Mouse (Mus musculus): ENCODE data around the gene Ppil4.

Gene Ppil4

DNA sequence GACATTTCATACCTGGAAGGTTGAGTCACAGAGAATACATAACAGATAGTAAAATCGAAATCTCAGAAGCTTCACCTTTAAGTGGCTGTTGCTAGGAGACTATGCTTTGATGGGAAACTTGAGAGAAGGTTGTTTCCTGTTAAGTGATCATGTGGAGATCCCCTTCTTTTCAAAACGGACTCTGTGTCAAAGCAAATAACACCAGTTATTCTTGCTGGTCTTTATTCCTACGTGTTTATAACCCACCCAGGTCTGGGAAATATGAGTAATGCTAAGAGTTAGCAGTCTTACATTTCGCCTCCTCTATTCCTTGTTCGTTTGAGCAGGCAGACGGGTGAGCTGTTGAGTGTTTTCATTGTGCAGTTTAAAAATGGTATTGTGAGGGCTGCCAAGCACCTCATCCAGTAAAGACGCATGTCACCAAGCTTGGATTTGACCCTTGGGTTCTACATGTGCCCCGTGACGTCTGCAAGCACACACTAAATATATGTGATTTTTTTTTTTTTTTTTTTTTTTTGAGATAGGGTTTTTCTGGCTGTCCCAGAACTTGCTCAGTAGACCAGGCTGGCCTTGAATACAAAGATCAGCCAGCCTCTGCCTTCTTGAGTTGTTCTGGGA is 32.1 kb downstream of the Ppil4 start:
- DNase-seq (ENCODE audit: low read depth, low spot score), result no peak

DNA sequence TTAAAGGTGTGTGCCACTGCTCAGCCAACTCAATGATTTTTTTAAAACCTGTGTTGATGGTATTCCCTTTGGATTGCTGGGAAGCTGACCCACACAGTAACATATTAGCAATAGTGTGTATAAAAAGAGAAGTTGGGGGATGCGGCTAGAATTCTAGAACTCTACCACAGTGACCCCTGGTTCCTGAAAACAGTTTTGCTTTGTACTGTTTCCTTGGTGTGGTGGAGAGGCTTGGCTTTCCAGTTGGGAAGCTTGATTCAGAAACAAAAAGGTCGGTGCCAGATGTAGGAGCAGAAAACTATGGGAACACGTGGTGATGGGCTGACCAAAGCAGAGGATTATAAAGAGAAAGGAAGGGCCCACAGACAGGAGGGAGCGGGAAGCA is 32.6 kb downstream of the Ppil4 start:
- no peak for DNase-seq (ENCODE audit: low read depth, low spot score)

DNA sequence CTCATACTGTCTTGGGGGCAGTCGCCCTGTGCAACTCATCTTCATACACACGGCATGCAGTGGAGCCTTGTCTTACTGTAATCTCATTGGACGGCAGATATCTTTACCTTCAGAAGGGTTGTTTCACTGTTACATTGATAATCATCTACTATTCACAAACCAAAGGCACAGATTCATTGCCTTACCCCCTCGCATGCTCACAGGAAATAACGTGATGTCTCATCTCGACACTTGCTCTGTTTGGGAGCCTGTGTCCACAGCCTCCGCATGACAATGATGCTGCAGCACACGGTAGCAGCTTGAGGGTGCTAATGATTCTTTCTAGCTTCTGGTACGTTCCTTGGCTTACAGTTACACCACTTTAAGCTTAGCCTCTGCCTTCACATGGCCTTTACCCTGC is 33.4 kb downstream of the Ppil4 start:
- DNase-seq (ENCODE audit: low read depth, low spot score), result no peak

DNA sequence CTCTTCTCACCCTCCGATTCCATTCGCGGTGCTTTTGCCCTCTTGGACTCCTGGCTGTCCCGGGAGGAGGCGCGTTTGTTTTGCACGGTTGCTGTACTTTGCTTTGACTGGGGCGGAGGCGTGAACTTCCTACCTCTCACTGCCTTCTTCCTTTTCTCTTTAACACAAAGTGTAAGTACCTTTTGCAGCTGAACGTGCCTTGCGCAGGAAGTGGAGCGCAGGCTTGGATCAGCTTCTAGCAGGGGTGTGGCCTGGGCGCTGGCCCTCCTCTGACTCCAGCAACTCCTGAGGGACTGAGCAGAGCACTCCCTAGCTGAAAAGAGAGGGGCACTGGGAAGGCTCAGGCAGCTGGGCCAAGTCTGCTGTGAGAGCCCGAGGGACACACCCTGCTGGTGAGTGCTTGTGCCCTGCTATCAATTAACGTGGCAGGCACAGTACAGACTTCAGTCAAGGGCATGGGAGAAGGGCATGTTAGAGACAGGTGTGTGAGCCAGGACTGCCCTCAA is 39.5 kb downstream of the Ppil4 start, which contains the start of gene Zc3h12d:
Gene Zc3h12d (plus strand): TSS at position 300 of the 506 bp plus-strand sequence.
- DNase-seq (ENCODE audit: low read depth, low spot score), result no peak

DNA sequence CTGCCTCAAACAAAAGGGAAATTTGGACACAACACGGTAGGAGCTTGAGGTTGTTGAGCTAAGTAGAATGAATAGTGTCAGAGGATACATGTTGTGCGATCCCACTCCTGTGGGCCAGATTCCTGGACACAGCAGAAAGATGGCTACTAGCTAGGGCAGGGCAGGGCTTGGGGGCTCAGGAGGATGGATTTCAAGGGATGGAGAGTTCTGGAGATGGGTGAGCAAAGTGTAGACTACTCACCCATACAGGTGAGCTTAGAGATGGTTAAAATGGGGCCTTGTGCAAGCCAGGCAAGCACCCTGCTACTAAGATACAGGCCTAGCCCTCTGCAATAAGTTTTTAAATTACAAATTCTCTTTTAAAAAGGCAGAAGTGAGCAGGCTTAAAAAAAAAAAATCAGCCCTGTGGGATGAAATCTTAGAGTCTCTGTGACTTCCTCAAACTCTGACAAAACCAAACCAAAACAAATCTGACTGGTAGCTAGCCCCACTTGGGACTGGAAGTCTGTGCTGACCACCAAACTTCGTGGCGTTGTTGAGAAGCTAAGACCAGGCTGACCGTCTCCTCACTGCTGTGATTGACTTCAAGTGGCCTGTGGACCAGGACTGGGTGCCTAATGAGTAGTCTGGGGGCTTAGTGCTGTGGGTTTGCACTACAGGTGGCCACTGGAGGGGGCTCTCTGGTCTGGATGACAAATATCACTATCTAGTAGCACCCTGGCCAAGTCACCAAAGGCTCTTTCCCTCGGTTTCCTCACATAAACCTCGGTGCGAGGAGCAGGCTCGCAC is 40.9 kb downstream of the Ppil4 start:
- DNase-seq (ENCODE audit: low read depth, low spot score), result no peak

DNA sequence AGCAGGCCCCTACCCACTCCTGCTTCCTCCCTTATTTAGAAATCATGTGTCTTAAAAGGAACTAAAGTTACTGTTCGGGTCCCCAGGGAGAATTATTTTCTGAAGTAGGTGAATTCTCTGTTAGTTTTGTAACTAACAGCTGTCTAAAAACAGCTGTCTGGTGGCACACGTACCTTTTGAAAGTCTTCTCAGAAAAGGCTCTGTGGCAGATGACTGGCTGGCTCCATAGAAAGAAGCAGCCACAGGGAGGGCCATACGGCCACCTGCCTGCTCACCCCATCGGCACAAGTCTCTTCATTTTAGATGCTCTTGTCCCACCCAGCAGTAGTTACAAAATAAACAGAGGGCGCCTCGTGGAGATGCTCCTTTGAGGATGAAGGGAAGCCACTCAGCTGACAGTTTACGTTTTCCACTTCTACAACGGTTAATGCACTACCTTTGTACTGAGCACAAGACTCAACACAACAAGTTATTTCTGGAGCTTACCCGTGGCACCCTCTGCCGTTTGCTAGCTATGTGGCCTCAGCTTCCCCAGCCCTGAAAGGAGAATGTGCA is 42.1 kb downstream of the Ppil4 start:
- DNase-seq (ENCODE audit: low read depth, low spot score), result no peak

DNA sequence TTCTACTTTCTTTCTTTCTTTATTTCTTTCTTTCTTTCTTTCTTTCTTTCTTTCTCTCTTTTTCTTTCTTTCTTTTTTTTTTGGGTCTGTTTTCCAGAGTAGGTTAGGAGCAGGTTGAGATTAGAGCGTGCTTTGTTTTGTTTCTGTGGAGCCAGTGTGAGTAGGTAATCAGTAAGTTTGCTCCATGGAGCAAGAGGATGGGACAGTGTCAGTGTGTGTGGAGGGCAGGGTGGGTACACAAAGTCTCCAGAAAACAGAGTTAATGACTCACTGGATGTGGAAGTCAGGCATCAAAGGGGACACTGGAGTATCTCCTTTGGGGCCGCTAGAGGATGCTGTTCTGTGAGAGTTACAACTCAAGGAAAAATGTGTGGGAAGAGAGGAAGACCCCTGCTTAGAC is 44.2 kb downstream of the Ppil4 start:
- DNase-seq (ENCODE audit: low read depth, low spot score), result no peak

DNA sequence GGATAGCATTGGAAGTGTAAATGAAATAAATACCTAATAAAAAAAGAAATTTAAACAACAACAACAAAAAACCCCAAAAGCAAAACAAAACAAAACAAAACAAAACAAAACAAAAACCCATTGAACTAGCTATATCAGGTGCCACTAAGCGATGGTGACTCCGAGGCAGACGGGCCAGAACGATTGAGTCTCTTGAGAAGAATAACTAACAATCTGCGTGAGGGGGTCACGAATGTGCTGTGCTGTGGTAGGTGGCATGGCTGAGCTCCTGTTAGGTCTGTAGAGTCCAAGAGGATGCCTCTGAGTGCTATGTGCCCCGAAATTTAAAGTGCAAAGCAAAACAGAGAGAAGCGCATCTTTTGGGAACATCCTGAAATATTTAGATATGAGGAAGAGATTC is 44.8 kb downstream of the Ppil4 start:
- DNase-seq (ENCODE audit: low read depth, low spot score), result no peak

DNA sequence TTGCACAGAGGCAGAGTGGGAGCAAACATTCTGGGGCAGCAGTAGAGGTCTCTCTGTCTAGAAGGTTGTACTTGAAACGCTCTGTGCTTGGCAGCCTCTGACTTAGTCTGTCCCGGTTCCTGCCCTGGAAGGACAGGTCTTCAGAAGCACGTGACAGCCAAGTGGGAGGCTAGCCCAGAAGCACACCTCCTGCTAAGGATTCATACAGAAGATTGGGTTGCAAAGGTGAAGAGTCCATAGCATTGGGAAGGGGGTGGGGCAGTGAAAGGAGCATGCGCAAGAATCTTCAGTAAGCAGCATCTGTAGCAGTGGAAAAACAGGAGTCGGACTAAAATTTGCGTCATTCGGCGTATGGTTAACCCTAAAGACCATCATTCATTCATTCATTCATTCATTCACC is 45.3 kb downstream of the Ppil4 start:
- no peak for DNase-seq (ENCODE audit: low read depth, low spot score)

DNA sequence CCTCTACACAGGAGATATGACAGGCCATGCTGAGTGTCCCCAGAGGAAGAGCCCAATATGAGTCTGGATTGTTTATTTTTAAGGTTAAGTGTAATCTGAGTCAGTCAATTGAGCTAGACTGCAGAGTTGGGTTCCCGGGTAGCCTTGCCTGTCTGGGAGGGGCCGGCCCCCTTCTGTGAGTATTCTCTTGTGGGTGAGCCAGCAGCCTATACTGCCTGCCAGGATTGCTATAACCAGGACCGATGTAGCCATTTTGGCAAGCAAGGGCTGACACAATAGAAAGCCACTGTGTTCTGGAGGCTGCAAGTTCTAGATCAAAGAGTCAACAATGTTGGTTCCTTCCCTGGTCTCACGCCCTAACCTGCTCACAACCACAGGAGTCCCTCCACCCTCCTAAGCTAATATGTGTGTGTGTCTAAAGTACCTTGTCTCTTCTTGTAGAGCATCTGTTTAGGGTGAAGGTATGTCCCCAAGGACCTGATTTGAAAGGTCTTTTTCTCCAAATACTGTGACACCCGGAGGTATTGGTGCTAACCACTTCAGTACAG is 46.3 kb downstream of the Ppil4 start:
- no peak for DNase-seq (ENCODE audit: low read depth, low spot score)

DNA sequence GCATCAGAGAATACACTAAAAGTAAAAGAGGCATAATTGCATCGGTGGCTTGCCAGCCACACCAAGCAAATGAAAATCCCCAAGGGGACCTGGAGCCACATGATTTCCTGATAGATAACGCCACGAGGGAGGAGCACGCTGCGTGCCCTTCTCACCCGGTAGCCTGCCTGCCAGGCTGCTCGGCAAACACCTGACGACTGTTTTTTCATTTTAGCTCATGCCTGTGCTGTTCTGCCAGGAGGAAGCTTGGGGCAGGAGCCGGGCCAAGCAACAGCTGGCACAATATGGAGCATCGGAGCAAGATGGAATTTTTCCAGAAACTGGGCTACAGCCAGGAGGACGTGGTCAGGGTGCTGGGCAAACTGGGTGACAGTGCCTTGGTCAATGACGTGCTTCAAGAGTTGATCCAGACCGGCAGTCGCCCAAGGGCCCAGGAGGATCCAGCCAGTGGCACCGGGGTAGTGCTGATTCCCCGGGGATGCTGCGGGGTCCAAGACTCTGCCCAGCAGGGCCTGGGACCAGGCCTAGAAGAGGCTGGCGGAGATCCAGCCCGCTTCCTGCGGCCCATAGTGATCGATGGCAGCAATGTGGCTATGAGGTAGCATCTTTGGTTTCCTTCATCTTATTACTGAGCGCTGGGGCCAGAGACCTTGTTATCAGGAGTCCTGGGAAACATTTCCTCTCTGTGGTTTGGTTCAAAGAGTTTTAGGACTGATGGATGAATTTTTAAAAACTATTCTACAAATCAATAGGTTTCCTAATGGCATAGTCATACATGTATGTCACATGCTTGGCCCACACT is 47.1 kb downstream of the Ppil4 start:
- no peak for DNase-seq (ENCODE audit: low read depth, low spot score)

DNA sequence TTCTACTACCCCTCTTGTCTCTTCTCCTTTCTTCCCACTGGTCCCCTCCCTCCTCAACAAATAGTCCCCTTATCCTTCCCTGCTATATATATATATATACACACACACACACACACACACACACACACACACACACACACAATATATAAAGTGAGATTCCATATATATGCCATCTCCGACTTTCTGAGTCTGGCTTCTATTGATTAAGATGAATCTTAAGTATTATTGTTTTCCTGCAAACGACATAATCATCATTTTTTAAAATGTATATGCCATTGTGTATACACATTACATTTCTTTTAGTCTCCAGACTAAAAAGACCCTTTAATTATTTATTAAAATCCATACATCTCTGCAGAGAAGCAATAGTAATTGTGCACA is 47.7 kb downstream of the Ppil4 start:
- DNase-seq (ENCODE audit: low read depth, low spot score), result no peak

DNA sequence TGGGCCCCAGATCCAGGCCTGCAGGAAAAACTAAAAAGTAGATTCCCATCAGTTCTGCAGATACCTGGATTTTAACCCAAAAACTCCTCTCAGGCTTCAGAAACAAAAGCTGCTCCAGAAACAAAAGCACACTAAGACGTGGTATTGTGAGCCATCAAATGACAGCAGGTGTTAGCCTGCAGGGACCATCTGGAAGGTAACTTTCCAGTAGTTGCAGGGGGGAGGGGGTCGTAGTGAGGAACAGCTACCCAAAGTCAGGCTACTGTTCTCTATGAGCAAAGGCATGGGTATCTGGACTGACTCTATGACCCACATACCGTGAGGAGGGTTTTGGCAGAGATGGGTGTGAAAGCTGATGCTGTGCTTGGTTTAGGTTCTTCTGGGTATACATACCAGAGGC is 48.1 kb downstream of the Ppil4 start:
- DNase-seq (ENCODE audit: low read depth, low spot score), result no peak

DNA sequence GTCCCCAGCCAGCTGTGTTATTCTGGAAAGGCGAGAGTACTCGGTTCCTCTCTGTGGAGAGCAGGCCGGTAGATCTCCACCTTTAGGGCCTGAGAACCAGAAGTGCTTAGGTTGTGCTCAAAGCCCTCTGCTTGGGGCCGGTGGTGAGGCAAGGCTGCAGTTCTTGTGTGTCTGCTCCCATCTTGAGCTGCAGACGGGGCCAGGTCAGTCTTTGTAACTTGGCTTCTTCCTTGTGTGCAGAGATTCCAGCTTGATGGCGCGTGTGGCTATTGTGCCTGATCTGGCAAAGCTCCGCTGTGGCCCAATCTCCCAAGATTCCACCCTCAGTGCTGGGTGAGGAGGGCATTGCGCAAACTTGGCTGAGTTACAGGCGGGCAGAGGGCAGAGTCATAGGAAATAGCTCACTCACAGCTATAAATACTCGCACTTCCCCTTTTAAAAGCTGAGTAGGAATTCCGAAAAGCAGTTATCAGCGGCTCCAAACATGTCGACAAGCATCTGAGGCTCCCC is 48.9 kb downstream of the Ppil4 start:
- DNase-seq (ENCODE audit: low read depth, low spot score), result no peak

DNA sequence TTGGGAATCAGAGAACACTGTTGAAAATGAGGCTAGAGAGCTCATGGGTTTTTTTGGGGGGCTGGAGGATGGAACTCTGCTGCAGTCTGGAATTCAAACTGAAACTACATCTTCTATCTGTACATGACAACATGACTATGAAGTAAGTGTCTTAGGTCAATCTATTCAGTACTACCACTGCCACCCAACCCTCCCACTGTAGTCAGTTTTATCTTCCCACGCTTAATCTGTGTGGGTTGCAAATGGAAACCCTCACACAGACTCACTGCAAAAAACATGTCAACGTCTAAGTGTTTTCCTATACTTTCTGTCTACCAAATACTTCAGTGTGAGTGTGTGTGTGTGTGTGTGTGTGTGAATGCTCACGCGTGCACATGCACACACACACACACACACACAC is 50.5 kb downstream of the Ppil4 start:
- DNase-seq (ENCODE audit: low read depth, low spot score), result no peak

DNA sequence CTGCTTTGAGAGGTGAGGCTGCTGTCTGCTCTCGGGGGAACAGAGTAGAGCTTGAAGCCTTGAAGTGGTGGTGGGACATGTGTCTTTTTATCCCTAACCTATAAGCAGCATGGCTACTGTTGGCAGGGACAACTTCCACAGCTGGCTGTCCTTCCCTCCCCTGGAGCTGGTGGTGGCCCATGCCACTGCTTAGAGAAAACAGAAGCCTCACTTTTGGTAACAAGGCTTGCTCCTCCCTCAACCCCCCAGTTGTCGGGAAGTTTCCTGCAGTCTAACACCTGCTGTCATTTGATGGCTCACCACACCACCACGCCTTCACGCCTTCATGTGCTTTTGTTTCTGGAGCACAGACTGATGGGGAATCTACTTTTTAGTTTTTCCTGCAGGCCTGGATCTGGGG is 51.5 kb downstream of the Ppil4 start:
- no peak for DNase-seq (ENCODE audit: low read depth, low spot score)

DNA sequence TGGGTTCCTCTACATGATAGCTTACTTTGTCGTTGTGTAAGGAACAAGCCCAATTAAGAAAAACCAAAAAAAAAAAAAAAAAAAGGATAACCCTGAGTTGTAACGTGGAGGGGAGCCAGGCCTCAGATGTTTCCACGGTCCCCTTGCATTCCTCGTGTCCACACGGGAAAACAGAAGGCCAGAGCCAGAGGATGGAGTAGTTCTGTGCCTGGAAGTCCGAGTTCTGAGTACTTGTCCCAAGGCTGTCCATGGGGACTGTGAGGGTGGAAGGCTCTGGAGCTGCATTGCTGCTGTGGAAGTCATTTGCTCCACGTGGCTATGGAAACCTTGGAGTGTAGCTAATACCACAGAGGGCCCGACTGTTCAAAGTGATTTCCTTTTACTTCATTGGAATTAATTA is 52.4 kb downstream of the Ppil4 start:
- DNase-seq (ENCODE audit: low read depth, low spot score), result no peak

DNA sequence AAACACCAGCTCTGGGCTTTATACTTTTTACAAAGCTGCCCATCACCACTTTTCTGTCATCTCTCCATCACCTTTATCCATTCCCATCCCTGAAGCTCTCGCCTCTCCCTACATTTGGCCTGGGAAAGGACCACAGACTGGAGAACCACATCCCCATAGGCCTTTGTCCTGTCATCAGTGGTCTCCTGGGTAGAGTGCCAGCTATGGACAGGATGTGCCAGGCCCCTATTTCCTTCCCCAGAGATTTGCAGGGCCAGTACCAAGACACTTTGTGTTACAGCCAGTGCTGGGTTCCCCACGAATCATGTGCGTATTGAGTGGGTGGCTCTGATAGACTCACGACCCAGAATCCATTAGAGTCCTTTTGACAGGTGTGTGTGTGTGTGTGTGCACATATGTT is 53.3 kb downstream of the Ppil4 start:
- no peak for DNase-seq (ENCODE audit: low read depth, low spot score)

DNA sequence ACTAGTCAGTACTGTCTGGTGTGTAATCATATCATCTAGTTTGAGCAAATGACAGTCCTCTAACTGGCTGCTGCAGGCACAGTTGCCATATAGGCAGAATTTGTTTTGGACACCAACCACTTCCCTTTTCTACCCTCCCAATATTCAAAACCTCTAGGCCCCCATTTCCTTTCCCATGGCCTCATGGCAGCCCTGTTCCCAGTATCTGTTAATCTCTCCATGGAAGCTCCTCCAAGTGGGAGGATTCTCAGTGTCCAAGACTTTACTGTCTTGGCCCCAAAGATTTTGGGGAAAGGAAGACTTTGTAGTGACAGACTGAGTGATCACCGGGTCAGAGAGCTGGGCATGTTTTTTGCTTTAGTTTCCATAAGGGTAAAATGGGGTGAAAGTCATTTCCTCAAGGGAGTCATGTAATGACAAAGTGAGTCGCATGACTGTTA is 54.5 kb downstream of the Ppil4 start:
- DNase-seq (ENCODE audit: low read depth, low spot score), result no peak

DNA sequence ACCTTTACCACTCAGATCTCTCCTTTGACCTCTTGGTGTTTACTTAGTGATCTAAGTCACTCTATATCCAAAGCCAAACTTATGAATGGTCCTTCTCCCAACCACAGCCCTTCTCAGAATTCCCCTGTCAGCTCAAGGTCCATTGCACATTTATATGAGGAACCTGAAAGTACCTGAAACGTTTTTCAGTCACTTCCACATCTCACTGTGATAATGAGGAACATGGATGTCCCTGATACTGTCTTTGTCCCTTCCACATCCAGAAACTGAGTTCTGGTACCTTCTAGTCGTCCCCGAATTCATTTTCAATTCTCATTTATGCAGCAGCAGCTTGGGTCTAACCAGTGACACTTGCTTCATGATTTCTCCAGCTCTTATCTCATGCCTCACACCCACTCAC is 59.2 kb downstream of the Ppil4 start:
- no peak for DNase-seq (ENCODE audit: low read depth, low spot score)

DNA sequence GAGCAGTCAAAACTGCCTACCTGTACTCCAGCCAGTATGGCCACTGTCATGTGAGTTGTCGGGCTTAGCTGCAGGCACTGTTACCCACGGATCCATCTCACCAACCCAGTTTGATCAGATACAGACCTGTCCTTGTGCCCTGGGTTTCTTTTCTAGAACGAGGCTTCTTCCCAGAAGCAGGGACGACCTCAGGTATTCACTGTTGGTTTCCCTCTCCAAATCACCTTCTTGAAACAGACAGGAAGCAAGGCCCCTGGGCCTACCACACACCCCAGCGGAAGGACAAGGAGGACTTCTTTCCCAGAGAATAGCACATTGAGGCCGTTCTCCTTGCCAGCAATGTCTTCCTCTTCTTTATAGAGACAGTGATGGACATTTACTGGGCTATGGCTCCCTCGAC is 67.8 kb downstream of the Ppil4 start:
- no peak for DNase-seq (ENCODE audit: low read depth, low spot score)

Data from retina, adult 2 months (tissue).